Mouse (Mus musculus) G1E (cell line): ENCODE measurements around the gene Nme9. TPM values are rescaled to one million over a fixed set of nuclear protein-coding genes. Genes with fewer than 3 reads are reported as not detected.

Experiments
- ATAC-seq: 2 replicates; pipeline ENCODE4 v1.8.0; 2016; ENCODE audit warnings: mild to moderate bottlenecking; ENCODE audit not compliant: insufficient number of reproducible peaks, poor library complexity, low FRiP score, severe bottlenecking; ENCODE audit errors: extremely low read depth
- DNase-seq: peaks from one replicate; pipeline ENCODE4 v3.0.0; 2012; ENCODE audit warnings: low spot score
- H3K27me3 ChIP-seq: 2 replicates; pipeline ENCODE4 v1.6.1; 2012; ENCODE audit warnings: mild to moderate bottlenecking, low read length, inconsistent platforms; ENCODE audit not compliant: insufficient read depth
- H3K36me3 ChIP-seq: replicated peaks from 2 replicates; pipeline ENCODE3; 2012; ENCODE audit warnings: mild to moderate bottlenecking, inconsistent platforms
- H3K4me1 ChIP-seq: 2 replicates; pipeline ENCODE4 v1.6.1; 2012; ENCODE audit warnings: low read depth, low read length, inconsistent platforms, mixed read lengths; ENCODE audit not compliant: insufficient read depth
- H3K4me3 ChIP-seq: 2 replicates; pipeline ENCODE4 v1.5.1; 2012; ENCODE audit warnings: low read depth, mild to moderate bottlenecking, inconsistent platforms, low read length, moderate library complexity, mixed read lengths
- H3K9me3 ChIP-seq: replicated peaks from 2 replicates; pipeline ENCODE4 v1.6.1; 2012; ENCODE audit warnings: inconsistent platforms
- CTCF ChIP-seq: IDR thresholded peaks from 2 replicates; pipeline ENCODE4 v1.5.1; 2012; ENCODE audit warnings: low read depth, low read length, inconsistent platforms, mixed read lengths
- GATA1 ChIP-seq: IDR thresholded peaks from 2 replicates; pipeline ENCODE4 v1.6.1; 2012; ENCODE audit warnings: borderline replicate concordance, low read length, inconsistent platforms, mixed read lengths
- GATA2 ChIP-seq: IDR thresholded peaks from 2 replicates; pipeline ENCODE4 v1.6.1; 2012; ENCODE audit warnings: low read depth, low read length, inconsistent platforms, borderline replicate concordance
- POLR2AphosphoS5 ChIP-seq: IDR thresholded peaks from 2 replicates; pipeline ENCODE4 v1.6.1; 2012; ENCODE audit warnings: low read depth, low read length, inconsistent platforms; ENCODE audit not compliant: insufficient replicate concordance
- polyA plus RNA-seq: library from polyadenylated mRNA; stranded (reverse); fragments of >175 nt; gene quantifications from 2 replicates; pipeline ENCODE4 v1.2.3, GENCODE M21; 2012
- total RNA-seq, 2 experiments: library from RNA; stranded (forward) in 1 of 2; stranded (reverse) in 1 of 2; fragments of 200-1000 nt in 1 of 2; fragments of >200 nt in 1 of 2; fragmentation: Nextera tagmentation in 1 of 2; gene quantifications; 2 replicates each; pipeline ENCODE4 v1.2.3; 2014 to 2017

Gene Nme9
- total and polyA plus RNA-seq, 3 experiments: not detected

GRCm38 (mm10) chr9:99505875-99506274 is 54.6 kb downstream of the Nme9 start:
- Histone ChIP-seq H3K36me3 (peaks cover 77% of the 10 kb centered on the region), H3K9me3 (no peaks in the 10 kb centered on the region), H3K4me3 (no peak overlapping the region), H3K27me3 (no peaks in the 10 kb centered on the region), H3K4me1 (peaks cover 4% of the 10 kb centered on the region; the same call in 1 of the 2 replicates)
- DNase-seq (no peak), ATAC-seq (no peak)
- TF ChIP-seq GATA1: no peak
- TF ChIP-seq GATA2: no peak
- TF ChIP-seq POLR2AphosphoS5: no peak
- TF ChIP-seq CTCF: no peak

Other genes starting within 250 kb of the Nme9 start
- not detected in 2 replicates for gene Faiml, start 214.2 kb upstream of the Nme9 start, total RNA-seq (2014; fragmentation: Nextera tagmentation)
- 0.35 TPM in 1 of 2 replicates, not detected in the other for gene Faiml, start 214.2 kb upstream of the Nme9 start, total RNA-seq (2017)
- gene Faiml, start 214.2 kb upstream of the Nme9 start, polyA plus RNA-seq: not detected in 2 replicates
- 126 and 147 TPM in 2 replicates for gene Cep70, start 208.1 kb upstream of the Nme9 start, total RNA-seq (2014; fragmentation: Nextera tagmentation)
- 36.4 and 45.5 TPM in 2 replicates for gene Cep70, start 208.1 kb upstream of the Nme9 start, total RNA-seq (2017)
- gene Cep70, start 208.1 kb upstream of the Nme9 start, polyA plus RNA-seq: 2.3 and 4.2 TPM in 2 replicates
- not detected in 2 replicates for gene Esyt3, start 92.9 kb upstream of the Nme9 start, total RNA-seq (2014; fragmentation: Nextera tagmentation)
- gene Esyt3, start 92.9 kb upstream of the Nme9 start, total RNA-seq (2017): under 0.01 and 0.49 TPM in 2 replicates
- gene Esyt3, start 92.9 kb upstream of the Nme9 start, polyA plus RNA-seq: not detected in 2 replicates
- not detected in 2 replicates for gene Mras, start 14.1 kb upstream of the Nme9 start, total RNA-seq (2014; fragmentation: Nextera tagmentation)
- gene Mras, start 14.1 kb upstream of the Nme9 start, total RNA-seq (2017): 2.1 TPM in 2 replicates
- 0.04 and 0.12 TPM in 2 replicates for gene Mras, start 14.1 kb upstream of the Nme9 start, polyA plus RNA-seq
- gene Armc8, start 117.4 kb downstream of the Nme9 start, total RNA-seq (2014; fragmentation: Nextera tagmentation): 27.8 and 36.5 TPM in 2 replicates
- gene Armc8, start 117.4 kb downstream of the Nme9 start, total RNA-seq (2017): 29.1 and 31.8 TPM in 2 replicates
- 2.4 and 3.6 TPM in 2 replicates for gene Armc8, start 117.4 kb downstream of the Nme9 start, polyA plus RNA-seq
- 14.7 and 17.3 TPM in 2 replicates for gene Dbr1, start 124.3 kb downstream of the Nme9 start, total RNA-seq (2014; fragmentation: Nextera tagmentation)
- 49.0 and 52.7 TPM in 2 replicates for gene Dbr1, start 124.3 kb downstream of the Nme9 start, total RNA-seq (2017)
- 46.2 and 48.9 TPM in 2 replicates for gene Dbr1, start 124.3 kb downstream of the Nme9 start, polyA plus RNA-seq
- gene A4gnt, start 161.0 kb downstream of the Nme9 start, total RNA-seq (2014; fragmentation: Nextera tagmentation): not detected in 2 replicates
- gene A4gnt, start 161.0 kb downstream of the Nme9 start, total RNA-seq (2017): 0.16 TPM in 1 of 2 replicates, not detected in the other
- gene A4gnt, start 161.0 kb downstream of the Nme9 start, polyA plus RNA-seq: not detected in 2 replicates
- not detected in 2 replicates for gene Dzip1l, start 178.0 kb downstream of the Nme9 start, total RNA-seq (2014; fragmentation: Nextera tagmentation)
- gene Dzip1l, start 178.0 kb downstream of the Nme9 start, total RNA-seq (2017): 0.33 and 0.58 TPM in 2 replicates
- not detected in 2 replicates for gene Dzip1l, start 178.0 kb downstream of the Nme9 start, polyA plus RNA-seq